ENCODE assay signal across 11 mouse cellular contexts in genomic region chr15:7224151-7224775, GRCm38 (mm10).
A peak's percentile ranks its signal among the peaks of the same experiment; 100 is the strongest.
DNase-seq lines count a peak whose midpoint lies in the region; ATAC-seq lines count a peak whose summit lies in the region.
"Had no signal": no experiment of that assay in that cellular context is flagged by ENCODE, and none has a peak within 500 bp of the region (broad histone marks: within the 10 kb centered on the region; RNA-seq: fewer than 3 reads in every experiment).

No protein-coding gene starts in this region.

- no peaks in the 10 kb centered on the region for H3K9me3 ChIP-seq in lung, embryonic 16.5 days (ENCODE audit: control insufficient read depth, low read length)
- no peaks in the 10 kb centered on the region for H3K9me3 ChIP-seq in heart, embryonic 11.5 days (replicated peaks; ENCODE audit: control insufficient read depth, low read length)
- H3K9me3 ChIP-seq: embryonic facial prominence, embryonic 13.5 days had no signal

- DNase-seq in gastrocnemius, postnatal 14 days, result peak; percentile 42
- DNase-seq in gastrocnemius, adult 18-20 months (ENCODE audit: low spot score), result no peak
- no peak for DNase-seq in lung, adult 18-20 months
- DNase-seq in lung, postnatal 14 days, result peak; percentile 32
- no peak for DNase-seq in thymus, postnatal 25 days
- DNase-seq: cerebellum, postnatal 36 days; kidney, adult 9 months; thymus, postnatal 14 days had no signal

- 50% methylated on average over 12 of the region's 12 CpGs for WGBS in lung, embryonic 16.5 days
- 72% methylated on average over 12 of the region's 12 CpGs for WGBS in heart, embryonic 11.5 days (ENCODE audit: insufficient replicate concordance)

- intact Hi-C loops in gastrocnemius, postnatal 14 days (cut with DNase I; ENCODE audit: low total_unique reads), result loop anchor here (2.0 to 5.0 kb wide), 2 partner anchors 92 to 309 kb away; no protein-coding TSS in a partner anchor

- H3K4me1 ChIP-seq in lung, embryonic 16.5 days (replicated peaks; ENCODE audit: control insufficient read depth, insufficient read depth, low read length), result peaks cover 27% of the 10 kb centered on the region
- H3K4me1 ChIP-seq in heart, embryonic 11.5 days (ENCODE audit: control insufficient read depth, insufficient read depth, low read length), result peaks cover 26% of the 10 kb centered on the region

- no peaks in the 10 kb centered on the region for H3K36me3 ChIP-seq in lung, embryonic 16.5 days (ENCODE audit: control insufficient read depth, insufficient read depth, low read length)
- no peaks in the 10 kb centered on the region for H3K36me3 ChIP-seq in heart, embryonic 11.5 days (ENCODE audit: control insufficient read depth, insufficient read depth, low read length)
- H3K36me3 ChIP-seq: embryonic facial prominence, embryonic 13.5 days had no signal

- no peak overlapping the region for H3K4me3 ChIP-seq in lung, embryonic 16.5 days (ENCODE audit: low read length)
- H3K4me3 ChIP-seq in heart, embryonic 11.5 days (ENCODE audit: low read depth, low read length), result no peak overlapping the region
- H3K4me3 ChIP-seq: embryonic facial prominence, embryonic 13.5 days had no signal

- H3K27me3 ChIP-seq in lung, embryonic 16.5 days (ENCODE audit: control insufficient read depth, insufficient read depth, low read depth, low read length), result no peaks in the 10 kb centered on the region
- H3K27me3 ChIP-seq in heart, embryonic 11.5 days (ENCODE audit: control insufficient read depth, insufficient read depth, low read length), result no peaks in the 10 kb centered on the region

- H3K27ac ChIP-seq in lung, embryonic 16.5 days (ENCODE audit: low read length), result peak overlapping the region; percentile 81
- H3K27ac ChIP-seq in heart, embryonic 11.5 days (ENCODE audit: low read depth, low read length), result 0 out of 2 replicates have a peak overlapping the region, but pooled peaks have one; percentile 90
- H3K27ac ChIP-seq: embryonic facial prominence, embryonic 13.5 days had no signal

- H3K4me2 ChIP-seq in lung, embryonic 16.5 days (ENCODE audit: low read depth, low read length), result no peak overlapping the region
- peak overlapping the region; percentile 55 for H3K4me2 ChIP-seq in heart, embryonic 11.5 days
- H3K4me2 ChIP-seq: embryonic facial prominence, embryonic 13.5 days had no signal

- H3K9ac ChIP-seq in lung, embryonic 16.5 days (ENCODE audit: low read length), result no peak overlapping the region
- H3K9ac ChIP-seq in heart, embryonic 11.5 days (ENCODE audit: low read depth, low read length), result peak overlapping the region; percentile 22; the same call in 1 of the 2 replicates
- H3K9ac ChIP-seq: embryonic facial prominence, embryonic 13.5 days had no signal

- peak; percentile 11; the same call in 1 of the 2 replicates for ATAC-seq in lung, embryonic 16.5 days (ENCODE audit: low read depth)
- ATAC-seq in heart, embryonic 11.5 days (replicated peaks; ENCODE audit: insufficient number of reproducible peaks, low FRiP score, low TSS enrichment), result no peak

Comparison
In these comparisons a context has a peak if more than half of its experiments do, and no peak if none do; other contexts are left out.
1. DNase-seq: peak in gastrocnemius, postnatal 14 days (single experiment) and lung, postnatal 14 days (single experiment); none in gastrocnemius, adult 18-20 months (single experiment), lung, adult 18-20 months (0 of 2) and thymus, postnatal 25 days (single experiment).